Mouse (Mus musculus): Measurements from ENCODE around the gene Ak1. TPM values are rescaled to one million over a fixed set of nuclear protein-coding genes. Genes with fewer than 3 reads are reported as not detected.

Gene Ak1
- polyA plus RNA-seq, 1 experiment from 2014 or later = 125 TPM

DNA sequence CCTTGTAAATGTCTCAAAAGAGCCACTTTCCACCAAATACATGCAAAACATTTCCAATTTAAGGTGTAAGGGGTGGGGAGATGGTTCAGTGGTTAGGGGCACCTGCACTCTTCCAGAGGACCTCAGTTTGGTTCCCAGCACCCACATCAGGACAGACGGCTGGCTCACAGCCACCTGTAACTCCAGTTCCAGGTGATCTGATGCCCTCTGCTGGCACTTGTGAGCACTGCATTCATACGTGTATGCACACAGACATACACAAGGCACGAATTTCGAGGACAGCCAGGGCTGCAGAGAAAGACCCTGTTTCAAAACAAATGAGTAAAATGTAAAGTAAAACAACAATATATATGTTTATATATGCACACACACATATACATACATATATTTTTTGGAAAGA lies 4.0 kb upstream of the Ak1 start:
- Histone ChIP-seq H3K4me3 (ENCODE audit: low read depth, low read length) (no peak overlapping the region), H3K36me3 (ENCODE audit: control insufficient read depth, insufficient read depth, low read length) (peaks cover 52% of the 10 kb centered on the region), H3K9ac (ENCODE audit: low read depth, low read length) (no peak overlapping the region), H3K27ac (replicated peaks; ENCODE audit: low read depth, low read length) (no peak overlapping the region), H3K27me3 (replicated peaks; ENCODE audit: control insufficient read depth, insufficient read depth, low read length) (no peaks in the 10 kb centered on the region), H3K4me1 (ENCODE audit: control insufficient read depth, insufficient read depth, low read length) (peaks cover 19% of the 10 kb centered on the region), H3K9me3 (ENCODE audit: control insufficient read depth, low read length) (no peaks in the 10 kb centered on the region), H3K4me2 (ENCODE audit: low read depth, low read length) (no peak overlapping the region)
- 90% methylated on average over 4 of the region's 4 CpGs for WGBS
- no peak for DNase-seq (ENCODE audit: low spot score)
- ATAC-seq (ENCODE audit: low read depth) = no peak

DNA sequence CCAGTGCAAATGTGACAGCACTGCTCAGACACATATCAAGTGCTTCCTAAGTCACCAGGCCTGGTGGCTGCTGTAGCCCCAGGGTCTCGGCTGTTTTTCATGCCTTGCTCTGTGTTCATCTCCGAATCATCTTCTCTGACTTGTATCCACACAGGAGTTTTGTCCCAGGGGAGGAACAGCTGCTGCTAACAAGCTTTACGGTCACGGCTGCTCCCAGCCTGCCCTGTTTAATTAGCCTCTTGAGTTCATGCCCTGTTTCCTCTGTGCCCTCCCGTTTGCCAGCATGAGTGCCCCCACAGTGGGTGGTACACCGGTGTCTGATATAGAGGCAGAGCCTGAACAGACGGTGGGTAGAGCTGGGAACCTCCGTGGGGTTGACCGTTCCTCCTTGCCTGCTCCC lies 3.5 kb upstream of the Ak1 start:
- Histone ChIP-seq H3K9me3 (ENCODE audit: control insufficient read depth, low read length) (no peaks in the 10 kb centered on the region), H3K36me3 (ENCODE audit: control insufficient read depth, insufficient read depth, low read length) (peaks cover 48% of the 10 kb centered on the region), H3K4me2 (ENCODE audit: low read depth, low read length) (no peak overlapping the region), H3K27me3 (replicated peaks; ENCODE audit: control insufficient read depth, insufficient read depth, low read length) (no peaks in the 10 kb centered on the region), H3K4me3 (ENCODE audit: low read depth, low read length) (no peak overlapping the region), H3K27ac (replicated peaks; ENCODE audit: low read depth, low read length) (no peak overlapping the region), H3K4me1 (ENCODE audit: control insufficient read depth, insufficient read depth, low read length) (peaks cover 19% of the 10 kb centered on the region), H3K9ac (ENCODE audit: low read depth, low read length) (0 out of 2 replicates have a peak overlapping the region, but pooled peaks have one; percentile 14)
- peak; percentile 69 for DNase-seq (ENCODE audit: low spot score)
- peak; percentile 13; the same call in 1 of the 2 replicates for ATAC-seq (ENCODE audit: low read depth)
- WGBS = 62% methylated on average over 9 of the region's 9 CpGs

DNA sequence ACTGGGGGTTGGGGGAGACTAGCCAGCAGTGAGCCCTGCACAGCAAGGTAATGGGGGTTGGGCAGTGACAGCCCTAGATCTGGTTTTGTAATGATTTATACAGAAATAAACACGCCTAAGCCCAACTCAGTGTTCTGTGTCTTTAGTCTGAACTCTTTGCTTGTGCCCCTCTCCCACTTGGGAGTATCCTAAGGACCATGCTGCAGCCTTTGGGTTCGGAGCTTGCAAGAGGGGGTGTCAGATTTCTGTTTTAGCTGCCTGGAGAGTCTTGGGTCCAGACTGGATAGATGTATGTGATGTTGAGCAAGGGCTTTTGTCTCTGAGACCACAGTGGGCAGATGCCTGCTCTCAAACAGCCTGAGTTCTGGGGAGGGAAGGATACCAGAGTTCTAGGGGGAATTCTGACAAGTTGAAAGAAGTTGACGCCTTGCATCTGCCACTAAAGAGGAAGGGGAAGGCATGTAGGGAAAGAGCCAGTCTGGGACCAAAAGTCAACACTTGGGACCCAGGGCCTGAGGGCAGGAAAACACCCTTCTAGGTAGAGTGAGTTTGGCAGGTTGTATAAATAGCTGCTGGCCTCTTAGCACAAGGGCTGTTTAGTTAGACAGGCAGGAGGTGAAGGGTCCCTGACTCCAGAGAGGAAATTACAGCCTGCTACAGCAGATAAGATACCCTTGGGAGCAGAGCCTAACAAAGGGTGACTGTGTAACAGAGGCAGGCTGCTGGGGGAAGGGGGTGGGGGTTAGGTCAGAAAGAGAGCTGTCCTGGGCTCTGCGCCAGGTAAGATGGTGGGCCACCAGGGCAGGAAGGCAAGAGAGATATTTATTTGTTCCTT lies 659 bp upstream of the Ak1 start:
- ATAC-seq (ENCODE audit: low read depth) = peak; percentile 48
- no peak overlapping the region for H3K4me3 ChIP-seq (ENCODE audit: low read depth, low read length)
- 0 out of 2 replicates have a peak overlapping the region, but pooled peaks have one; percentile 26 for H3K9ac ChIP-seq (ENCODE audit: low read depth, low read length)
- H3K9me3 ChIP-seq (ENCODE audit: control insufficient read depth, low read length) = no peaks in the 10 kb centered on the region
- peaks cover 26% of the 10 kb centered on the region for H3K4me1 ChIP-seq (ENCODE audit: control insufficient read depth, insufficient read depth, low read length)
- H3K36me3 ChIP-seq (ENCODE audit: control insufficient read depth, insufficient read depth, low read length) = peaks cover 33% of the 10 kb centered on the region
- DNase-seq (ENCODE audit: low spot score) = peak; percentile 85
- WGBS = 21% methylated on average over 4 of the region's 4 CpGs
- peak overlapping the region; percentile 86 for H3K27ac ChIP-seq (replicated peaks; ENCODE audit: low read depth, low read length)
- H3K27me3 ChIP-seq (replicated peaks; ENCODE audit: control insufficient read depth, insufficient read depth, low read length) = no peaks in the 10 kb centered on the region
- peak overlapping the region; percentile 11; the same call in 1 of the 2 replicates for H3K4me2 ChIP-seq (ENCODE audit: low read depth, low read length)

DNA sequence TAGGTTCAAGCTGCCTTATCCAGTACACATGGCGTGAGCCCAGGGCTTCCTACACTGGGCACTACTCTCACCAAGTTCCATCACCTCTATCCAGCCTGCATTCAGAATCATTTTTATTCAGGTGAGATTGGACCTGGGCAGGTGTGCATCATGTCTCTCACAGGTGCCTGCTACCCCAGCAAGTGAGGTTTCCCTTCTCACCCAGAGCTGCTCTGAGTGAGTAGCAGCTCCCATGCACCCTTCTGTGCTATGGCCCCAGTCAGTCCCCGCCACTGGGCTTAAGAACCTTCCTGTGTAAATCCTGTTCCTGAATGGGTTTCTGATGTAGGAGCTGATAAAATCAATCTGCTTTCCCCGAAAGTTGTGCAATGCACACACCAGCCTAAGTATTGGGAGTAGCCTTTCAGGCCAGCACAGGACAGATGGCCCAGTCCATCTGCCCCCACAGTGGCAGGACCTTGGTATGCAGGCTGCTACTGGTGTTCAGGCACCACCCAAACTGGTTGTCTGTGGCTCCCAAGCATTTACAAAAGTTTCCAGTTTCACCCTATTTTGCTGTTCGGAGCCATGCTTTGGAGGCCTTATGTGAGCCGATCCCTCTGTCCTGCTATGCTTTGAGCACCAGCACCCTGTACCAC lies 2.7 kb downstream of the Ak1 start:
- WGBS = 75% methylated on average over 5 of the region's 5 CpGs
- Histone ChIP-seq H3K9ac (ENCODE audit: low read depth, low read length) (no peak overlapping the region), H3K27ac (replicated peaks; ENCODE audit: low read depth, low read length) (peak overlapping the region; percentile 6; the same call in 1 of the 2 replicates), H3K4me2 (ENCODE audit: low read depth, low read length) (no peak overlapping the region), H3K4me1 (ENCODE audit: control insufficient read depth, insufficient read depth, low read length) (peaks cover 36% of the 10 kb centered on the region), H3K9me3 (ENCODE audit: control insufficient read depth, low read length) (no peaks in the 10 kb centered on the region), H3K36me3 (ENCODE audit: control insufficient read depth, insufficient read depth, low read length) (peaks cover 1% of the 10 kb centered on the region; the same call in 1 of the 2 replicates), H3K4me3 (ENCODE audit: low read depth, low read length) (no peak overlapping the region), H3K27me3 (replicated peaks; ENCODE audit: control insufficient read depth, insufficient read depth, low read length) (no peaks in the 10 kb centered on the region)
- ATAC-seq (ENCODE audit: low read depth) (no peak), DNase-seq (ENCODE audit: low spot score) (no peak)

DNA sequence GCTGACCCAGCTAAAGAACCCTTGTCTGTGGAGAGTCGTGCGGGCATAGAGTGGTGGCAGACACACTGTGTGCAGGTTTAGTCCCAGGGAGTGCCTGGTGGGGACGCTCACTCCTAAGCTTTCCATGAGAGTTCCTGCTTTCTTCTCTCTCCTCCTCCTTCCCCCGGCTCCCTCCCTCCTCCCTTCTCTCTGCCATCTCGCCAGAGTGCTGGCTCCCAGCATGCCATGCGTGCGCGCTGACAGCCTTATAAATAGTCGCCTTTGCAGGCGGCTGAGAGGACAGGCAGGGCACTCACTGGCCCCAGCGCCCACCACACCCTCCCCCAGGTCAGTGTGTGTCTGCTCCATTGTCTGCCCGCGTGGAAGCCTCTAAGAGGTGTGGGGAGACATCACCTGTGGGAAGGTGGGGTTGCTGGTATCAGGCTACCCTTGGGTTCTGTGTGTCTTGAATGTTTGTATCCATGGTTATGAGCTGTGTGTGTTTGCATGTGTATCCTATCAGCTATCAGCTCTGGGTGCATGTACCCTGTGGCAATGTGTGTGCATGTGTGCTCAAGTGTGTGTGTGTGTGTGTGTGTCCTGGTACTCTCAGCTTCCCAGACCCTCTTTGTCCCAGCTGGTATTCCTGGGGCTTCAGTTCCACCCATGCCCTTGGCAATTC lies 3.8 kb downstream of the Ak1 start:
- Histone ChIP-seq H3K4me2 (ENCODE audit: low read depth, low read length) (peak overlapping the region; percentile 53), H3K36me3 (ENCODE audit: control insufficient read depth, insufficient read depth, low read length) (no peaks in the 10 kb centered on the region), H3K4me1 (ENCODE audit: control insufficient read depth, insufficient read depth, low read length) (peaks cover 29% of the 10 kb centered on the region), H3K4me3 (ENCODE audit: low read depth, low read length) (peak overlapping the region; percentile 25), H3K27ac (replicated peaks; ENCODE audit: low read depth, low read length) (peak overlapping the region; percentile 74), H3K27me3 (replicated peaks; ENCODE audit: control insufficient read depth, insufficient read depth, low read length) (no peaks in the 10 kb centered on the region), H3K9me3 (ENCODE audit: control insufficient read depth, low read length) (no peaks in the 10 kb centered on the region), H3K9ac (ENCODE audit: low read depth, low read length) (peak overlapping the region; percentile 54)
- ATAC-seq (ENCODE audit: low read depth) (peak; percentile 24; the same call in 1 of the 2 replicates), DNase-seq (ENCODE audit: low spot score) (peak; percentile 81)
- WGBS = 5% methylated on average over 13 of the region's 13 CpGs

DNA sequence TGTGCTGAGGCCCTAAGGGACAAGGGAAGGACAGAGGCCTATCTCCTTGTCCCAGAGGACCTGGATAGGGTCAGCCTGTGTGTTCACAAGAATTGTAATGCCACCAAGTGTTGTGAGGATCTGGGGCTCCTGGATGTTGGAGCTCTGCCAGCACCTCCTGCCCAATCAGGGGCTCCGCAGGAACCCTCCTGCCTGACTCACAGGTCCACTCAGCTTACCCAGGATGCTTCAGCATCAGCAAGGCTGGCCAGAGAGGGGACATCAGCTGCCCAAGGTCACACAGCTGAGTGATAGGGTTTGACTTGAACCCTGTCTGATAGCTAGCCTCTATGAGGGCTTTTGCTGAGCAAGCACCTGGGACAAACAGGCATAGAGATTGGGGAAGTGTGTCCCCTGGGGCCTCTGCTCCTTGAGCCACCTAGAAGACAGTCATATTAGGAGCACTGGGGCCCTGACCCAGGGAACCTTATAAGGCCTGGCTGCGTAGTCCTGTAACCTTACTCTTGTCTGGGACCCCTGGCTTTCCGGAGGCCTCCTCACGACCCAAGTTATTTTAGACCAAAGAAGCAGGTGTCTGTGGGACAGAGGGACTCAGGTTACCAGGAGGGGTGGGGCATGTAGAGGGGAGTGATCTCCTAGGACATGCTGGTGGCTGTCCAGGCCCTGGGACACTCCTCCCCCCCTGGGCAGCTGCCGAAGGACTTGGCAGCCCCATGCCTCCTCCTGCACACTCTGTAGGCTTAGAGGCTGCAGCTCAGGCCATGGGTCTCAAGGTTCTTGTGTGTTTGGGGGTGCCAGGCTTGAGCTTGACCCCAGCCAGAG lies 4.5 kb downstream of the Ak1 start:
- H3K4me2 ChIP-seq (ENCODE audit: low read depth, low read length) = peak overlapping the region; percentile 53
- H3K9ac ChIP-seq (ENCODE audit: low read depth, low read length) = peak overlapping the region; percentile 54
- H3K36me3 ChIP-seq (ENCODE audit: control insufficient read depth, insufficient read depth, low read length) = no peaks in the 10 kb centered on the region
- WGBS = 38% methylated on average over 5 of the region's 5 CpGs
- H3K9me3 ChIP-seq (ENCODE audit: control insufficient read depth, low read length) = no peaks in the 10 kb centered on the region
- H3K4me1 ChIP-seq (ENCODE audit: control insufficient read depth, insufficient read depth, low read length) = peaks cover 21% of the 10 kb centered on the region
- peak overlapping the region; percentile 74 for H3K27ac ChIP-seq (replicated peaks; ENCODE audit: low read depth, low read length)
- DNase-seq (ENCODE audit: low spot score) (peak; percentile 66), ATAC-seq (ENCODE audit: low read depth) (peak; percentile 31; the same call in 1 of the 2 replicates)
- H3K4me3 ChIP-seq (ENCODE audit: low read depth, low read length) = peak overlapping the region; percentile 25; the same call in 1 of the 2 replicates
- no peaks in the 10 kb centered on the region for H3K27me3 ChIP-seq (replicated peaks; ENCODE audit: control insufficient read depth, insufficient read depth, low read length)

DNA sequence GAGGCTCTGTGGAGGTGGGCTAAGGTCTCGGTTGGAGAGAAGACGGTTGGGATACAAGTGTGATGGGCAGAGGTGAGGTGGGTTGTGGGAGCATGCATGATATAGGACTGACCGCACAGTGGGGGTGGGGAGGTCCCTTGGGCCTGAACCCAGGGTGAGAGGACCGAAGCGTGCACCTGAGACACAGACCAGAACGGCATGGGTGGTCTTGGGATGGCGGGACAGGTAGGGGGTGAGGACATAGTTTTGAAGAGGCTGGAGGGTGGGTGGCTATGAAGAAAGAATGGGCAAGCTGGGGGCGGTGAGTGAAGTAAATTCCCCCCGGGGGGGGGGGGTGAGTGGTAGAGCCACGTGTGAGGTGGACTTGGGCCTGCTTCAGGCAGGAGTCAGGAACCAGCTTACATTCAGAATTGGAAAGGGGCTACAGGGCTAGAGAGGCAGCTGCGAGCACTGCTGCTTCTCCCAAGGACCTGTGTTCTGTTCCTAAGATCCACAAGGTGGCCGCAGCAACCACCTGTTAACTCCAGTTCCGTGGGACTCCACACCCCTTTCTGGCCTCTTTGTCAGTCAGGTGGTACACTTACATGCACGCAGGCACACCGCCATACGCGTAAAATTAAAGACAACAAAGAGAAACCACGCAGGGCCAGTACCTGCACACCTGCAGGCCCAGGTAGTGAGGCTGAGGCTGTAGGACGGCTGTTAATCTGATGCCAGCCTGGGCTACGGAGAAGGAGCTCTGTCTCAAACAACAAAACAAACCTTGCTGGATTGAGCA lies 5.9 kb downstream of the Ak1 start:
- no peak for DNase-seq (ENCODE audit: low spot score)
- Histone ChIP-seq H3K9me3 (ENCODE audit: control insufficient read depth, low read length) (no peaks in the 10 kb centered on the region), H3K27ac (replicated peaks; ENCODE audit: low read depth, low read length) (no peak overlapping the region), H3K27me3 (replicated peaks; ENCODE audit: control insufficient read depth, insufficient read depth, low read length) (no peaks in the 10 kb centered on the region), H3K4me1 (ENCODE audit: control insufficient read depth, insufficient read depth, low read length) (peaks cover 16% of the 10 kb centered on the region), H3K4me3 (ENCODE audit: low read depth, low read length) (no peak overlapping the region), H3K4me2 (ENCODE audit: low read depth, low read length) (no peak overlapping the region), H3K9ac (ENCODE audit: low read depth, low read length) (no peak overlapping the region), H3K36me3 (ENCODE audit: control insufficient read depth, insufficient read depth, low read length) (no peaks in the 10 kb centered on the region)
- ATAC-seq (ENCODE audit: low read depth) = no peak
- WGBS = 65% methylated on average over 19 of the region's 20 CpGs

Data from embryonic facial prominence, embryonic 14.5 days (tissue).